Mouse (Mus musculus) liver, embryonic 16.5 days (tissue): ENCODE results near the gene Tbc1d2b. TPM values are rescaled to one million over a fixed set of nuclear protein-coding genes. Genes with fewer than 3 reads are reported as not detected.

ENCODE experiments used
- ATAC-seq: fragments of 200-750 bp; cut with Nextera tagmentation; 2 replicates; pipeline ENCODE4 v1.8.0; 2017; ENCODE audit warnings: low read depth, mild to moderate bottlenecking, moderate number of reproducible peaks, moderate library complexity
- H3K27ac ChIP-seq: fragments of 300-500 bp; sonication (generic); 2 replicates; pipeline ENCODE4 v1.5.1; 2014; ENCODE audit warnings: mild to moderate bottlenecking, low read length
- H3K27me3 ChIP-seq: fragments of 300-500 bp; sonication (generic); 2 replicates; pipeline ENCODE4 v1.6.1; 2014; ENCODE audit warnings: low read depth, low read length, mixed read lengths; ENCODE audit not compliant: control insufficient read depth, insufficient read depth
- H3K36me3 ChIP-seq: fragments of 300-500 bp; sonication (generic); 2 replicates; pipeline ENCODE4 v1.6.1; 2014; ENCODE audit warnings: mild to moderate bottlenecking; ENCODE audit not compliant: control insufficient read depth, insufficient read depth
- H3K4me1 ChIP-seq: fragments of 300-500 bp; sonication (generic); 2 replicates; pipeline ENCODE4 v1.6.1; 2014; ENCODE audit warnings: low read depth, low read length, mixed read lengths; ENCODE audit not compliant: control insufficient read depth
- H3K4me2 ChIP-seq: fragments of 300-500 bp; sonication (generic); 2 replicates; pipeline ENCODE4 v1.6.1; 2014; ENCODE audit warnings: low read depth, low read length, mixed read lengths
- H3K4me3 ChIP-seq: fragments of 300-500 bp; sonication (generic); 2 replicates; pipeline ENCODE4 v1.5.1; 2014; ENCODE audit warnings: low read depth, mild to moderate bottlenecking, low read length
- H3K9ac ChIP-seq: fragments of 300-500 bp; sonication (generic); 2 replicates; pipeline ENCODE4 v1.6.1; 2014; ENCODE audit warnings: low read depth, low read length
- H3K9me3 ChIP-seq: fragments of 300-500 bp; sonication (generic); replicated peaks from 2 replicates; pipeline ENCODE4 v1.6.1; 2016; ENCODE audit warnings: low read length; ENCODE audit not compliant: control insufficient read depth
- WGBS: fragments of 180-500 bp; shearing (Covaris S2); extraction: QIAGEN DNeasy Blood & Tissue Kit; methylation state at CpG from one replicate; pipeline ENCODE4 v1.1.7; 2014; ENCODE audit not compliant: insufficient replicate concordance; 5-methylcytosine and 5-hydroxymethylcytosine counted together
- polyA plus RNA-seq: library from polyadenylated mRNA; unstranded; fragments of >200 nt; fragmentation: Nextera tagmentation; extraction: Ambion mirVana; gene quantifications from 2 replicates; pipeline ENCODE4 v1.2.1, GENCODE M21; 2015

The Tbc1d2b gene
- polyA plus RNA-seq, 1 experiment from 2014 or later, result 8.3 TPM

- Histone ChIP-seq H3K4me1 (peaks cover 56% of the 10 kb centered on the region), H3K4me2 (no peak overlapping the region), H3K9ac (no peak overlapping the region), H3K9me3 (no peaks in the 10 kb centered on the region), H3K36me3 (peaks cover 2% of the 10 kb centered on the region; the same call in 1 of the 2 replicates), H3K4me3 (no peak overlapping the region), H3K27me3 (no peaks in the 10 kb centered on the region), H3K27ac (peak overlapping the region; percentile 71)
- ATAC-seq, result no peak
- 75% methylated on average over 8 of the region's 8 CpGs for WGBS
Measured at GRCm38 (mm10) chr9:90232781-90233690, 37.6 kb downstream of the Tbc1d2b start.

- H3K9me3 ChIP-seq, result no peaks in the 10 kb centered on the region
- H3K4me1 ChIP-seq, result peaks cover 11% of the 10 kb centered on the region
- H3K4me2 ChIP-seq, result no peak overlapping the region
- no peak overlapping the region for H3K9ac ChIP-seq
- no peak overlapping the region for H3K27ac ChIP-seq
- WGBS, result 85% methylated on average over 12 of the region's 12 CpGs
- H3K27me3 ChIP-seq, result no peaks in the 10 kb centered on the region
- peaks cover 46% of the 10 kb centered on the region for H3K36me3 ChIP-seq
- ATAC-seq, result no peak; the same call in 1 of the 2 replicates
- no peak overlapping the region for H3K4me3 ChIP-seq
Measured at GRCm38 (mm10) chr9:90227171-90227570, 43.4 kb downstream of the Tbc1d2b start.

- ATAC-seq, result peak; percentile 22; the same call in 1 of the 2 replicates
- Histone ChIP-seq H3K4me3 (no peak overlapping the region), H3K27me3 (no peaks in the 10 kb centered on the region), H3K36me3 (peaks cover 51% of the 10 kb centered on the region), H3K9me3 (no peaks in the 10 kb centered on the region), H3K4me1 (peaks cover 8% of the 10 kb centered on the region; the same call in 1 of the 2 replicates), H3K9ac (no peak overlapping the region), H3K4me2 (no peak overlapping the region), H3K27ac (peak overlapping the region; percentile 31; the same call in 1 of the 2 replicates)
- 82% methylated on average over 2 of the region's 2 CpGs for WGBS
Measured at GRCm38 (mm10) chr9:90226742-90227096, 43.9 kb downstream of the Tbc1d2b start.

GRCm38 (mm10) chr9:90226081-90226741 lies 44.4 kb downstream of the Tbc1d2b start:
- Histone ChIP-seq H3K4me1 (peaks cover 8% of the 10 kb centered on the region; the same call in 1 of the 2 replicates), H3K4me2 (no peak overlapping the region), H3K4me3 (no peak overlapping the region), H3K27ac (peak overlapping the region; percentile 37; the same call in 1 of the 2 replicates), H3K9ac (no peak overlapping the region), H3K27me3 (no peaks in the 10 kb centered on the region), H3K9me3 (no peaks in the 10 kb centered on the region), H3K36me3 (peaks cover 51% of the 10 kb centered on the region)
- WGBS, result 82% methylated on average over 21 of the region's 21 CpGs
- ATAC-seq, result no peak

GRCm38 (mm10) chr9:90222275-90222674 lies 48.3 kb downstream of the Tbc1d2b start:
- Histone ChIP-seq H3K36me3 (peaks cover 78% of the 10 kb centered on the region), H3K4me2 (no peak overlapping the region), H3K4me3 (no peak overlapping the region), H3K27ac (no peak overlapping the region), H3K9me3 (no peaks in the 10 kb centered on the region), H3K27me3 (no peaks in the 10 kb centered on the region), H3K9ac (no peak overlapping the region), H3K4me1 (peaks cover 8% of the 10 kb centered on the region; the same call in 1 of the 2 replicates)
- WGBS, result 81% methylated on average over 3 of the region's 3 CpGs
- no peak for ATAC-seq

- no peak overlapping the region for H3K4me3 ChIP-seq
- peaks cover 73% of the 10 kb centered on the region for H3K36me3 ChIP-seq
- H3K27me3 ChIP-seq, result no peaks in the 10 kb centered on the region
- 74% methylated on average over 4 of the region's 4 CpGs for WGBS
- H3K4me1 ChIP-seq, result no peaks in the 10 kb centered on the region; the same call in 1 of the 2 replicates
- H3K9ac ChIP-seq, result no peak overlapping the region
- 0 out of 2 replicates have a peak overlapping the region, but pooled peaks have one; percentile 4 for H3K27ac ChIP-seq
- H3K4me2 ChIP-seq, result no peak overlapping the region
- ATAC-seq, result no peak
- H3K9me3 ChIP-seq, result no peaks in the 10 kb centered on the region
Measured at GRCm38 (mm10) chr9:90217501-90217900, 53.1 kb downstream of the Tbc1d2b start.

- H3K27ac ChIP-seq, result no peak overlapping the region
- 72% methylated on average over 11 of the region's 11 CpGs for WGBS
- no peak for ATAC-seq
Measured at GRCm38 (mm10) chr9:90216259-90217001, 54.2 kb downstream of the Tbc1d2b start.

GRCm38 (mm10) chr9:90213127-90213526 lies 57.5 kb downstream of the Tbc1d2b start:
- no peaks in the 10 kb centered on the region for H3K27me3 ChIP-seq
- 75% methylated on average over 3 of the region's 3 CpGs for WGBS
- no peak overlapping the region for H3K9ac ChIP-seq
- H3K36me3 ChIP-seq, result peaks cover 53% of the 10 kb centered on the region
- H3K4me3 ChIP-seq, result no peak overlapping the region
- H3K27ac ChIP-seq, result no peak overlapping the region
- no peaks in the 10 kb centered on the region for H3K9me3 ChIP-seq
- H3K4me2 ChIP-seq, result no peak overlapping the region
- no peak for ATAC-seq
- H3K4me1 ChIP-seq, result no peaks in the 10 kb centered on the region; the same call in 1 of the 2 replicates

More at GRCm38 (mm10) chr9:90216259-90217001, 54.2 kb downstream of the Tbc1d2b start:
- H3K4me3 ChIP-seq, result no peak overlapping the region
- H3K4me1 ChIP-seq, result no peaks in the 10 kb centered on the region; the same call in 1 of the 2 replicates
- no peaks in the 10 kb centered on the region for H3K9me3 ChIP-seq
- no peak overlapping the region for H3K9ac ChIP-seq
- H3K36me3 ChIP-seq, result peaks cover 68% of the 10 kb centered on the region
- no peak overlapping the region for H3K4me2 ChIP-seq
- no peaks in the 10 kb centered on the region for H3K27me3 ChIP-seq
